Mouse (Mus musculus) heart, adult 2 months (tissue): ENCODE measurements around the gene Gm20388. TPM values are rescaled to one million over a fixed set of nuclear protein-coding genes. Genes with fewer than 3 reads are reported as not detected.

Source experiments
- DNase-seq, 2 experiments: peaks; one replicate each; pipeline ENCODE4 v3.0.0; 2021
- H3K27ac ChIP-seq: fragments of 200-600 bp; 2 replicates; pipeline ENCODE4 v1.8.1; 2022
- H3K27me3 ChIP-seq: fragments of 200-500 bp; 2 replicates; pipeline ENCODE4 v1.6.1; 2012; ENCODE audit warnings: mild to moderate bottlenecking, low read length, inconsistent platforms, mixed read lengths; ENCODE audit not compliant: control insufficient read depth, insufficient read depth
- H3K36me3 ChIP-seq: fragments of 200-500 bp; 2 replicates; pipeline ENCODE4 v1.6.1; 2012; ENCODE audit warnings: low read length, inconsistent platforms; ENCODE audit not compliant: control insufficient read depth, insufficient read depth
- H3K4me1 ChIP-seq: fragments of 200-500 bp; 2 replicates; pipeline ENCODE4 v1.6.1; 2011; ENCODE audit warnings: low read length; ENCODE audit not compliant: control insufficient read depth, insufficient read depth
- H3K4me3 ChIP-seq: fragments of 200-600 bp; 2 replicates; pipeline ENCODE4 v1.8.1; 2022
- H3K79me2 ChIP-seq: fragments of 200-500 bp; replicated peaks from 2 replicates; pipeline ENCODE4 v1.6.1; 2012; ENCODE audit warnings: mild to moderate bottlenecking, inconsistent platforms, low read length, moderate library complexity, mixed read lengths; ENCODE audit not compliant: control insufficient read depth, insufficient read depth
- H3K9ac ChIP-seq: fragments of 200-500 bp; 2 replicates; pipeline ENCODE4 v1.6.1; 2012; ENCODE audit warnings: low read depth, mild to moderate bottlenecking, control low read depth, inconsistent platforms, low read length, mixed read lengths
- CTCF ChIP-seq: fragments of 200-600 bp; IDR thresholded peaks from 2 replicates; pipeline ENCODE4 v1.8.1; 2022; ENCODE audit warnings: antibody characterized with exemption, mild to moderate bottlenecking, moderate library complexity
- EP300 ChIP-seq: fragments of 200-500 bp; IDR thresholded peaks from 2 replicates; pipeline ENCODE4 v1.6.1; 2011; ENCODE audit warnings: low read depth, low read length, control low read depth; ENCODE audit not compliant: insufficient read depth
- POLR2A ChIP-seq: fragments of 200-500 bp; IDR thresholded peaks from 2 replicates; pipeline ENCODE4 v1.6.1; 2011; ENCODE audit warnings: mild to moderate bottlenecking, low read depth, low read length, control low read depth; ENCODE audit not compliant: insufficient read depth
- WGBS: fragments of 180-500 bp; shearing (Covaris S2); methylation state at CpG from one replicate; pipeline ENCODE4 v1.1.7; 2018; 5-methylcytosine and 5-hydroxymethylcytosine counted together
- intact Hi-C: fragments of 180-260 bp; cut with DNase I; formaldehyde crosslinking; loops from one replicate; pipeline ENCODE4 v1.15.1; 2025
- polyA plus RNA-seq: library from polyadenylated mRNA; depleted of rRNA; stranded (reverse); fragments of >200 nt; gene quantifications from 2 replicates; pipeline ENCODE4 v1.2.3, GENCODE M21; 2012
- total RNA-seq, 2 experiments: library from RNA; stranded (reverse); gene quantifications; 2 replicates each; pipeline ENCODE4 v1.2.3; 2021

Gm20388 gene
- total and polyA plus RNA-seq, 3 experiments, result 1.8 to 32.3 TPM; not detected in 1

DNA sequence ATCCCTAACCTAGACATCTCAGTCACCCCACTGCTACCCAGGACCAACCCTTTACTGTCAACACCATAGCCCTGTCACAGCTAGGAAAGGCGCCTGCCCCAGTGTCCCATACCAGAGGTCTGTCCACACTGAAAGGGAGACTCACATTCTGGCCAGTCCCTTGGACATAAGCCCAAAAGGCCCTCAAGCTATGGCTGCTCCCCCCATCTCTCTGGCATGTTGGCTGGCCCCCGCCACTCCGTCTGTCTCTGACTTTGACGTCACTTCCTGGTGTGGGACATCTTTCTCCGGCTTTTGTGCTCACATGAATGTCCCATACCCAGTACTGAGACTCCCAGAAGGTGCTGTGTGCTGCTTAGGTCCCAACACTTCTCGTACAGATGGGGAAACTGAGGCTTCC lies 1536.2 kb downstream of the Gm20388 start:
- no peaks in the 10 kb centered on the region for H3K27me3 ChIP-seq
- no peak overlapping the region for H3K4me3 ChIP-seq
- no peak for TF ChIP-seq EP300
- no peak for TF ChIP-seq CTCF
- TF ChIP-seq POLR2A, result no peak
- intact Hi-C loops, result no loop called here
- no peaks in the 10 kb centered on the region for H3K36me3 ChIP-seq
- no peak overlapping the region for H3K27ac ChIP-seq
- no peaks in the 10 kb centered on the region for H3K79me2 ChIP-seq
- WGBS, result 51% methylated on average over 6 of the region's 6 CpGs
- no peak overlapping the region for H3K9ac ChIP-seq
- H3K4me1 ChIP-seq, result peaks cover 8% of the 10 kb centered on the region
- no peak for DNase-seq

DNA sequence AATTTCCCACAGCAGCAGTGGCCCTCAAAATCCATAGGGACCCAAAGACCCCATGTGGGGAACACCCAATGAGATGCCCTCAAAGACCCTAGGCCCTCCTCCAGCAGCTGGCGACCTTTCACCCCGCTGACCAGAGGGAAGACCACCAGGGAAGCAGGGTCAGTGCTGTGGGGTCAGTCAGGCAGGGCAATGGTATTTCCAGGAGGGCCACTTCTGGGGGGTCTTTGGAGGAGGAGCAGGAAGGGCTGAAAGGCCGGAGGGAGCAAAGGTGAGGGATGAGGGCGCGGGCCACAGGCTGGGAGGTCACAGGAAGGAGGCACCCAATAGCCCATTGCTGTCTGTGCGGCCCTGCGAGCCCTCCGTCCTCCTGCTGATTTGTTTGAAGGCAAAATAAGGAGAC lies 1539.6 kb downstream of the Gm20388 start:
- Histone ChIP-seq H3K79me2 (no peaks in the 10 kb centered on the region), H3K4me1 (peaks cover 10% of the 10 kb centered on the region), H3K9ac (no peak overlapping the region), H3K36me3 (no peaks in the 10 kb centered on the region), H3K4me3 (no peak overlapping the region), H3K27ac (no peak overlapping the region), H3K27me3 (no peaks in the 10 kb centered on the region)
- TF ChIP-seq POLR2A, result no peak
- TF ChIP-seq EP300, result no peak
- no peak for TF ChIP-seq CTCF
- no peak for DNase-seq
- 92% methylated on average over 8 of the region's 8 CpGs for WGBS
- intact Hi-C loops, result no loop called here

DNA sequence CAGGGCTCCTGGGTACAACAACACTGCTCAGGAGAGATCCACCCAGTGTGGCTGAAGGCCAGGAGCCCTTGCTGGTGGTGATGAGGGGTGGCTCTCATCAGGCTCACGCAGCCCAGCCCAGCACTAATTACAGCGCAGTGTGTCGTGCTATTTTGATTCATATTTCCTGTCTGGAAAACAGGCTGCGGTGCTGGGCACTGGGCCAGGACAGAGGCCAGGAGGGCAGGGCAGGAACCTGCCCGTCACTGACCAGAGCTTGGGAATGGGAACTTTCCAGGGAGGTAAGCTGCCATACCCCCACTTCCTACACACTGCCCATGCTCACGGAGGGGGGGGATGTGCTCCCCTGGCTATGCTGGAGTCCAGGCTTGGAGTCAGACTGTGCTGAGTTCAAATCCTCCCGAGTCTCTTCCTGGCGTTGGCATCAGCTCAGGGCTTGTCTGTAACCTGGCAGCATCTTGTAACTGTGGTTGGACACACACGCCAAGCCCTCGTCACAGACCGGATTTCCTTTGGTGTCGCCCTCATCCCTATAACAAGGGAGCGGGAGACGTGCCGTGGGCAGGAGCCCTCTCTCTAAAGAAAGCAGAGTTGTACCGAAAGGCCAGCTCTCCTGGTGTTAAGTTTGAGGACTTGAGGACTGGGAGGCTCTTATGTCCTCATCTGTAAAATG lies 1540.9 kb downstream of the Gm20388 start:
- TF ChIP-seq EP300 (peak; percentile 73), CTCF (no peak), POLR2A (no peak)
- 28% methylated on average over 16 of the region's 16 CpGs for WGBS
- peak; percentile 80 to 83 for DNase-seq
- H3K27ac ChIP-seq, result peak overlapping the region; percentile 54
- H3K4me3 ChIP-seq, result no peak overlapping the region
- no peaks in the 10 kb centered on the region for H3K27me3 ChIP-seq
- H3K36me3 ChIP-seq, result no peaks in the 10 kb centered on the region
- no peak overlapping the region for H3K9ac ChIP-seq
- intact Hi-C loops, result no loop called here
- H3K79me2 ChIP-seq, result no peaks in the 10 kb centered on the region
- H3K4me1 ChIP-seq, result peaks cover 10% of the 10 kb centered on the region

DNA sequence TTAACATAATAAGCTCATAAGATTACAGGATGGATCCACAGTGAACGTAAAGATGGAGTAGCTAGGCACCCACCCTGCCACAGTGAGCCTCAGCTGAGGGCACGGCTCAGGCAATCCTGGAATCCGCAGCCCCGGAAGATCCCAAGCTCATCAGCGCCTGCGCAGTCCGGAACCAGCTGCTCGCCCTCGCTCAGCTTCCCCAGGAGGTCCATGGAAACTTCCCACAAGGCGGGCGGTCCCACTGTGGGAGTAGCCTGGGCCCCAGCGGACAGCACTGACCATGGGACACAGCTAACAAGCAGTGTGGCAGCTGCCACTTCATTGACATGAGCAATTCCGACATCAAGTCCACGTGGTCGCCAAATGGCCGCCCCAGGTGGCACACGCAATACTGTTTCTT lies 1544.1 kb downstream of the Gm20388 start:
- H3K4me3 ChIP-seq, result no peak overlapping the region
- no peaks in the 10 kb centered on the region for H3K27me3 ChIP-seq
- TF ChIP-seq EP300 (no peak), CTCF (no peak), POLR2A (no peak)
- intact Hi-C loops, result no loop called here
- peaks cover 8% of the 10 kb centered on the region for H3K4me1 ChIP-seq
- H3K36me3 ChIP-seq, result no peaks in the 10 kb centered on the region
- no peak overlapping the region for H3K27ac ChIP-seq
- no peak overlapping the region for H3K9ac ChIP-seq
- DNase-seq, result no peak
- 90% methylated on average over 17 of the region's 17 CpGs for WGBS
- no peaks in the 10 kb centered on the region for H3K79me2 ChIP-seq

DNA sequence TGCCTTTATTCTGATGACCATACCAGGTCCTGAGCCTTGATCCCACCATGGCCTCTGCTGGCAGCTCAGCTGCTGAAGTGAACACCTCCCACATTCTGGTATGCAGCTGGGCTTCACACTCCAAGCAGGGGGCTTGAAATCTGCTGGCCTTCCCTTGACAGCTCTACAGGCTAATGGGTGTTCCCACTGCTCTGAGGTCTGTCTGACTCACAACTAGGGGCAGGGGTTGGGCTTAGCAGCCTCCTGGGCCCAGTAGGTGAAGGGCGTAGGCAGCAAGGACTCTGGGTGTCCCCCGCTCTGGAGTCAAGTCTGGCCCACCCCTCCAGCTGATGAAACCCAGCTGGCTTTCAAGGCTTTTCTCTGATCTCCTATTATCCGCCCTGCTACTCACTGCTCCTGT lies 1550.6 kb downstream of the Gm20388 start:
- intact Hi-C loops, result no loop called here
- H3K27ac ChIP-seq, result no peak overlapping the region
- H3K27me3 ChIP-seq, result no peaks in the 10 kb centered on the region
- no peak overlapping the region for H3K4me3 ChIP-seq
- no peak for DNase-seq
- no peaks in the 10 kb centered on the region for H3K36me3 ChIP-seq
- no peak overlapping the region for H3K9ac ChIP-seq
- no peak for TF ChIP-seq CTCF
- TF ChIP-seq POLR2A, result no peak
- no peak for TF ChIP-seq EP300
- H3K4me1 ChIP-seq, result peaks cover 4% of the 10 kb centered on the region
- 80% methylated on average over 3 of the region's 3 CpGs for WGBS
- H3K79me2 ChIP-seq, result no peaks in the 10 kb centered on the region

DNA sequence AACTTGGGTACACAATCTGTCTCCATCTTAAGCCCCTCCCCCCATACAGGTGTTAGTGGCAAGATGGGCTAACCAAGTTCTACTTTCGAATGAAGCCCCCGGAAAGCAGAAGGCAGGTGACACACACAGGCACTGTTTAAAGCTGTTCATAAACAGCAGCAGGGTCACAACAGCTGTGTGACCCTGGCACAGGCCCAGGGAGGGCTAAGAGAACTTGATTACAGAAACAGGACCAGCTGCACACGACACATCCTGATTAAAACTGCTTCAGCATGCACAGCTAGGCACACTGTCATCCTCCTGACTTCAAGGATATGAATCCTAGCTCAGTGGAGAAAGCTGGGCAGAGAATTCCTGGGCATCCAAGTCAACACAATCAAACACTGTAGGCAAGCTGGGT lies 1551.5 kb downstream of the Gm20388 start:
- Histone ChIP-seq H3K4me1 (peaks cover 4% of the 10 kb centered on the region), H3K27me3 (no peaks in the 10 kb centered on the region), H3K4me3 (no peak overlapping the region), H3K36me3 (no peaks in the 10 kb centered on the region), H3K79me2 (no peaks in the 10 kb centered on the region), H3K9ac (no peak overlapping the region), H3K27ac (no peak overlapping the region)
- 28% methylated on average over 3 of the region's 3 CpGs for WGBS
- intact Hi-C loops, result no loop called here
- DNase-seq, result no peak
- no peak for TF ChIP-seq CTCF
- no peak for TF ChIP-seq POLR2A
- no peak for TF ChIP-seq EP300
